8 mouse cellular contexts compared by ENCODE assay signal in the genomic region with DNA sequence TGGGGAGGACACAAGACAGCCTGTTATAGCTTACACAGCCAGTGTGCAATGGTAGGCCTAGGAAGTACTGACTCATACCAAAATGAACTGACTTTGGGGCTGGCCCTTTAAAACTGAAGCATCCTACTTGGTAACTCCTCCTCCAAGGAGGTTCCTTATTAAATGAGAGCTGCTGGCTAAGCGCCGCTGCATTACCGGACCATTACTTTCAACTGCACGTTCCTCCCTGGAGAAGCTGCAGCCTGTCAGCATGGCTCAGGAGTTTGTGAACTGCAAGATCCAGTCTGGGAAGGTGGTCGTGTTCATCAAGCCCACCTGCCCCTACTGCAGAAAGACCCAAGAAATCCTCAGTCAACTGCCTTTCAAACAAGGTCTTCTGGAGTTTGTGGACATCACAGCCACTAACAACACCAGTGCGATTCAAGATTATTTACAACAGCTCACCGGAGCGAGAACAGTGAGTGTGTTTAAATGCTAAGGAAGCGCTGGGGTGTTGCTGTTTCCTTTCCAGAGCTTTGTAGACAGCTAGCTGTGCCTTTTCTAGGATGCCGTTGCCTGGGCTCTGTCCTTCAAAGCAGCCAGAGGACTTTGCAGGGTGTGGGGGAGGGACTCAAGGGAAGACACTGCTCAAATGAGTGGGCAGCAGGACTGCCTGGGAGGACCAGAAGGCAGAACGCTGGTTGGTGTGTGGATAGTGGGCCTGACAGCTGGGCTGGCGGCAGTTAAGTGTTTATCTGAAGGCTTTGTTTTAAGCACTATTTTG. TPM values are rescaled to one million over a fixed set of nuclear protein-coding genes. Genes with fewer than 3 reads are reported as not detected.
DNase-seq lines count a peak whose midpoint lies in the region; ATAC-seq lines count a peak whose summit lies in the region.

Glrx (plus strand) TSS at position 150 of the 763 bp plus-strand sequence.

- peaks cover 30% of the 10 kb centered on the region for H3K4me1 ChIP-seq in hindbrain, embryonic 15.5 days (replicated peaks)

- peak; percentile 94 for ATAC-seq in hindbrain, embryonic 15.5 days (ENCODE audit: low FRiP score, low read depth)

- H3K27me3 ChIP-seq in hindbrain, embryonic 15.5 days: no peaks in the 10 kb centered on the region

- peak within 1 kb of the TSS; percentile 63 for H3K4me2 ChIP-seq in hindbrain, embryonic 15.5 days

- peak within 1 kb of the TSS; percentile 50 for H3K4me3 ChIP-seq in hindbrain, embryonic 15.5 days

- no peaks in the 10 kb centered on the region for H3K36me3 ChIP-seq in hindbrain, embryonic 15.5 days

- 0% methylated on average over 12 of the region's 12 CpGs for WGBS in hindbrain, embryonic 15.5 days

- H3K9me3 ChIP-seq in hindbrain, embryonic 15.5 days: no peaks in the 10 kb centered on the region

- H3K27ac ChIP-seq in hindbrain, embryonic 15.5 days (replicated peaks): peak within 1 kb of the TSS; percentile 77

- peak within 1 kb of the TSS; percentile 51 for H3K9ac ChIP-seq in hindbrain, embryonic 15.5 days

- DNase-seq in T-cell, adult 2 months (ENCODE audit: low spot score): peak; percentile 40
- peak; percentile 41 to 59 for DNase-seq in cerebellum, postnatal 4 days (ENCODE audit: low spot score in 2 of 2)
- peak; percentile 78 for DNase-seq in gastrocnemius, adult 18-20 months (ENCODE audit: low spot score)
- DNase-seq in layer of hippocampus, postnatal 36 days: peak; percentile 68 to 76
- peak; percentile 87 for DNase-seq in lung, postnatal 25 days (ENCODE audit: low spot score)
- DNase-seq in retina, embryonic 14.5 days (ENCODE audit: low spot score): peak; percentile 77
- DNase-seq in thymus, postnatal 4 days: peak; percentile 44

RNA-seq across cellular contexts. Expression of gene Glrx, which starts in this region (rescaled TPM):
- 10 to 100 TPM; 29.0 to 31.2 TPM for total RNA-seq in gastrocnemius, adult 18-20 months (2021)
- 63.5 and 68.7 TPM in 2 replicates for polyA plus RNA-seq in hindbrain, embryonic 15.5 days (2015; fragmentation: Nextera tagmentation; extraction: Ambion mirVana)
- 10 to 100 TPM; 41.5 to 45.6 TPM for total RNA-seq in layer of hippocampus, postnatal 36 days (2021)

Comparison
In these comparisons a context has a peak if more than half of its experiments do, and no peak if none do; other contexts are left out.
1. Peak in every context shown above with its lines: DNase-seq, ATAC-seq, H3K4me3 ChIP-seq and H3K27ac ChIP-seq.